In genomic region chr1:171246709-171247452, GRCm38 (mm10) we compare ENCODE assay signal across 8 mouse cellular contexts. TPM values are rescaled to one million over a fixed set of nuclear protein-coding genes. Genes with fewer than 3 reads are reported as not detected.
DNase-seq lines count a peak whose midpoint lies in the region; ATAC-seq and TF ChIP-seq lines count a peak whose summit lies in the region.

No protein-coding gene starts in this region.

- no peaks in the 10 kb centered on the region for H3K9me3 ChIP-seq in megakaryocyte, embryonic 14.5 days

- TF ChIP-seq CTCF in cortical plate, adult 2 months (IDR thresholded peaks at IDR 0.05; ENCODE audit: extremely low read depth, insufficient read depth, low read length): peak; percentile 71

- peaks cover 2% of the 10 kb centered on the region; the same call in 1 of the 2 replicates for H3K4me1 ChIP-seq in cortical plate, adult 2 months (ENCODE audit: control insufficient read depth, insufficient read depth, low read length)
- peaks cover 66% of the 10 kb centered on the region for H3K4me1 ChIP-seq in megakaryocyte, embryonic 14.5 days

- H3K27ac ChIP-seq in cortical plate, adult 2 months (ENCODE audit: insufficient read depth, low read length): peak overlapping the region; percentile 79

- H3K27me3 ChIP-seq in megakaryocyte, embryonic 14.5 days (replicated peaks): peaks cover 8% of the 10 kb centered on the region

- peak; percentile 82; the same call in 1 of the 2 replicates for TF ChIP-seq POLR2A in cortical plate, adult 2 months (IDR thresholded peaks at IDR 0.05; ENCODE audit: extremely low read depth, insufficient read depth, low read length)

- ATAC-seq in activated CD4-positive, CD25-positive, alpha-beta regulatory T cell, adult 4 months: peak; percentile 98

- DNase-seq in gastrocnemius, adult 8-10 months (ENCODE audit: low spot score in 2 of 2): peak; percentile 95
- DNase-seq in hindlimb bud, embryonic 11.5 days (ENCODE audit: extremely low spot score, low read depth, low spot score): peak; percentile 92
- peak; percentile 94 to 98 for DNase-seq in left cerebral cortex, adult 8-10 months (ENCODE audit: low spot score in 2 of 2)
- peak; percentile 98 to 99 for DNase-seq in right cerebral cortex, postnatal 10 days (ENCODE audit: low spot score in 2 of 2)
- peak; percentile 92 for DNase-seq in urinary bladder, postnatal 25 days (ENCODE audit: low spot score)

- H3K4me3 ChIP-seq in cortical plate, adult 2 months (ENCODE audit: insufficient read depth, low read length): peak overlapping the region; percentile 68
- peak overlapping the region; percentile 97 for H3K4me3 ChIP-seq in megakaryocyte, embryonic 14.5 days (replicated peaks)

- H3K36me3 ChIP-seq in megakaryocyte, embryonic 14.5 days (replicated peaks; ENCODE audit: low read length): peaks cover 34% of the 10 kb centered on the region

RNA-seq across cellular contexts. Expression of gene Adamts4, which starts 3.3 kb away (rescaled TPM):
- under 1 TPM in 1 of 2 experiments, not detected in 1; 0.09 TPM for polyA plus RNA-seq in activated CD4-positive, CD25-positive, alpha-beta regulatory T cell, adult 4 months (2017; shearing (Covaris generic))
- 14.4 and 20.1 TPM in 2 replicates for polyA plus RNA-seq in cortical plate, adult 2 months (2012; rRNA removed)
- under 1 TPM in 2 of 4 experiments, not detected in 2; 0.09 to 0.36 TPM for total RNA-seq in gastrocnemius, adult 8-10 months (2022)
- 10 to 100 TPM; 13.0 to 14.1 (median 13.3) TPM for total RNA-seq in left cerebral cortex, adult 8-10 months (2022)
- polyA plus RNA-seq in megakaryocyte, embryonic 14.5 days (2012; ENCODE audit: insufficient read depth, low replicate concordance): 0.50 TPM in 1 of 2 replicates, not detected in the other

RNA-seq across cellular contexts. Expression of gene Ndufs2, which starts 4.3 kb away (rescaled TPM):
- 100 to 1,000 TPM; 108 to 141 TPM for polyA plus RNA-seq in activated CD4-positive, CD25-positive, alpha-beta regulatory T cell, adult 4 months (2017; shearing (Covaris generic))
- 202 and 215 TPM in 2 replicates for polyA plus RNA-seq in cortical plate, adult 2 months (2012; rRNA removed)
- total RNA-seq in gastrocnemius, adult 8-10 months (2022): 100 to 1,000 TPM; 830 to 997 (median 868) TPM
- total RNA-seq in left cerebral cortex, adult 8-10 months (2022): 100 to 1,000 TPM; 285 to 306 (median 298) TPM
- polyA plus RNA-seq in megakaryocyte, embryonic 14.5 days (2012; ENCODE audit: insufficient read depth, low replicate concordance): 24.9 and 49.7 TPM in 2 replicates

RNA-seq across cellular contexts. Expression of gene Fcer1g, which starts 12.7 kb away (rescaled TPM):
- polyA plus RNA-seq in activated CD4-positive, CD25-positive, alpha-beta regulatory T cell, adult 4 months (2017; shearing (Covaris generic)): 1 to 10 TPM; 1.7 to 4.0 TPM
- polyA plus RNA-seq in cortical plate, adult 2 months (2012; rRNA removed): 35.9 and 40.7 TPM in 2 replicates
- total RNA-seq in gastrocnemius, adult 8-10 months (2022): 1 to 10 TPM in 3 of 4 experiments, under 1 TPM in 1; 0.85 to 3.1 (median 2.3) TPM
- total RNA-seq in left cerebral cortex, adult 8-10 months (2022): 10 to 100 TPM in 3 of 4 experiments, 1 to 10 TPM in 1; 9.1 to 63.9 (median 28.2) TPM
- polyA plus RNA-seq in megakaryocyte, embryonic 14.5 days (2012; ENCODE audit: insufficient read depth, low replicate concordance): 12.9 and 57.4 TPM in 2 replicates

RNA-seq across cellular contexts. Expression of gene Apoa2, which starts 22.0 kb away (rescaled TPM):
- polyA plus RNA-seq in activated CD4-positive, CD25-positive, alpha-beta regulatory T cell, adult 4 months (2017; shearing (Covaris generic)): not detected
- 2.8 and 3.0 TPM in 2 replicates for polyA plus RNA-seq in cortical plate, adult 2 months (2012; rRNA removed)
- total RNA-seq in gastrocnemius, adult 8-10 months (2022): 1 to 10 TPM in 2 of 4 experiments, not detected in 2; 1.5 to 6.1 TPM
- 1 to 10 TPM; 1.7 to 2.8 (median 2.6) TPM for total RNA-seq in left cerebral cortex, adult 8-10 months (2022)
- not detected in 2 replicates for polyA plus RNA-seq in megakaryocyte, embryonic 14.5 days (2012; ENCODE audit: insufficient read depth, low replicate concordance)

RNA-seq across cellular contexts. Expression of gene B4galt3, which starts 23.2 kb away (rescaled TPM):
- 10 to 100 TPM; 33.1 to 35.7 TPM for polyA plus RNA-seq in activated CD4-positive, CD25-positive, alpha-beta regulatory T cell, adult 4 months (2017; shearing (Covaris generic))
- polyA plus RNA-seq in cortical plate, adult 2 months (2012; rRNA removed): 73.7 and 74.1 TPM in 2 replicates
- 10 to 100 TPM in 2 of 4 experiments, 1 to 10 TPM in 2; 8.7 to 14.1 (median 10.9) TPM for total RNA-seq in gastrocnemius, adult 8-10 months (2022)
- 10 to 100 TPM; 60.7 to 69.2 (median 63.4) TPM for total RNA-seq in left cerebral cortex, adult 8-10 months (2022)
- 20.5 and 20.6 TPM in 2 replicates for polyA plus RNA-seq in megakaryocyte, embryonic 14.5 days (2012; ENCODE audit: insufficient read depth, low replicate concordance)

Comparison
In these comparisons a context has a peak if more than half of its experiments do, and no peak if none do; other contexts are left out.
1. Peak in every context shown above with its lines: DNase-seq, ATAC-seq, H3K4me3 ChIP-seq and H3K27ac ChIP-seq.
2. RNA of gene Adamts4, which starts 3.3 kb away (polyA plus RNA-seq): 14.4 to 20.1 TPM in cortical plate, adult 2 months; 0.09 TPM in activated CD4-positive, CD25-positive, alpha-beta regulatory T cell, adult 4 months and 0.50 TPM in megakaryocyte, embryonic 14.5 days; every median in the first group is over 10 times any median in the second.